Mouse (Mus musculus): Measurements from ENCODE around the gene Rab15.
"Not testable (repeated sequence)": the region's sequence is repeated elsewhere in the genome, so short reads cannot be mapped to it uniquely, and the experiment has no call there.

The Rab15 gene

DNA sequence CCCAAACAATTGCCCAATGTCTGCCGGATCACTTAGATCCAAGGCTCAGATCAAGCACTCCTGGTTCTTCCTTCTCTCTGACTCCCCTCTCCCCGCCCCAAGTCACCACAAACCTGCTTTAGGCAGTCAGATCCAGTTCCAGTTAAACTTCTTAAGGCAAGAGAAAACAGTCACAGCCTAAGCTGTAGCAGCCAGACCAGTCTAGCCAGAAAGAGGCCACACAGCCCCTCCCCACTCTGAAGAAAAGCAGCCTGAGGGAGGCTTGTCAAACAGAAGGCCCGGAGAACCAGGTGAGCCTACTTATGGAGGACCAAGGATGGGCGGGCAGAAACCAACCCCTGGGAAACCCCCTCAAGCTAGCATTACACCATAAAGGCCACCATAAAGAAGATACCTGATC, 4.6 kb downstream of the Rab15 start:
- DNase-seq: no peak

- peak; percentile 49 to 51 for DNase-seq
These were observed 5.5 kb downstream of the Rab15 start for GRCm38 (mm10) chr12:76817176-76817575.

- no peak for DNase-seq
These were observed 6.0 kb downstream of the Rab15 start for GRCm38 (mm10) chr12:76816720-76817119.

GRCm38 (mm10) chr12:76814120-76814519, 8.6 kb downstream of the Rab15 start:
- DNase-seq: peak; percentile 44 to 46

DNA sequence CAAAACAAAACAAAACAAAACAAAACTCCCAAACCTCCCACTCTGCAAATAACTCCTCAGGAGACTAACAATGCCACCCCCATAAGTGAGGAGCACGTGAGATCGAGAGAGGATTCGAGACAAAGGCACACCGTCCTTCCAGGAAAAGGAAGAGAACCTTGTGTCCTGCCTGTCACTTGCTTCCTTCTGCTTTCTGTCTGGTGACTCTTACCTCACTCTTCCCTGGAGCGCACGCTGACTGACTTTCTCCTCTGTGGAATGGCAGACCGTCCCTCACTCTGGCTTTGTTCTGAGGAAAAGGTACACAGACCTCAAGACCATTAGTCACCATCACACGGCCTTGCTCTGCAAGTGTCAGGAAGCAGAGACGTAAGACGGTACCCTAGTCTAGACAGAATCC, 9.2 kb downstream of the Rab15 start:
- peak in 1 of 2 experiments; percentile 14 for DNase-seq

DNA sequence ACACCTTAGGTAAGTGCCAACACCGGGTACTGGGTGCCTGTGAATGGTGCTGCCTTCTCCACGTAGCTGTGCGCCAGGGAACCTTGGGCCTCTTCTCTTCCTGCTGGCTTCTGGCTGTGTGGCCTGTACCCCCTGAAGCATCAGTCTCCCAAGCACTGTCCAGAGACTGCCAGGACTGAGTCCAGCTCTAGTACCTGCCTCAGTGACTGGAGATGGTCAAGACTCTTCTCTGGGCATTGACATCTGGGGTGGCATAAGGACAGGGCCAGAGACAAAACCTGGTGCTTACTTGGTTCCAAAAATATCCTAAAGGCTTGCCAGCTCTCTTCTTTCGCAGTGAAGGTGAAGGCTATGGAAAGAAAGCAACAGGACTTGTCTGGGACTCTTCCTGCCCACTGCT, 11.7 kb downstream of the Rab15 start:
- DNase-seq: peak; percentile 57 to 67

DNA sequence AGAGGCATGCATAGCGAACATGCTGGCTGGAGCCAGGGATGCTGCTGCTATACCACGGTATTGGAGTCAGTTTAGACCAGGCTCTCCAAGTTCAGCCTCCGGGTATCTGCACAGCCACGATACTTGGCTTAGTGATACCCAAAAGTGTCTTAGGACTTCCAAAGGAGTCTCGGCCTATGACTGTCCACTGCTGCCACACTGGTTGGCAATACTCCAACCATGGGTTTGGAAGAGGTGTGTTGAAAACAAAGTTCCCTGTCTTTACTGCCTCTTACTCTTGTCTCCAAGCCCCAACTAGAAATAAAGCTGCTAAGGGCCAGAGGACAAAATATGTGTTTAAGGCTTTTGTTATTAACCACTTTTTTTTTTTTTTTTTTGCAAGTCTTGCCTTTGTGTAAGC, 12.2 kb downstream of the Rab15 start:
- peak in 1 of 2 experiments; percentile 36 for DNase-seq

GRCm38 (mm10) chr12:76807796-76808195, 14.9 kb downstream of the Rab15 start:
- DNase-seq: no peak

GRCm38 (mm10) chr12:76805056-76805811, 17.5 kb downstream of the Rab15 start:
- peak; percentile 99 for DNase-seq

GRCm38 (mm10) chr12:76803700-76804252, 18.9 kb downstream of the Rab15 start:
- DNase-seq: peak; percentile 76 to 80

- no peak for DNase-seq
These were observed 19.7 kb downstream of the Rab15 start for GRCm38 (mm10) chr12:76803028-76803427.

DNA sequence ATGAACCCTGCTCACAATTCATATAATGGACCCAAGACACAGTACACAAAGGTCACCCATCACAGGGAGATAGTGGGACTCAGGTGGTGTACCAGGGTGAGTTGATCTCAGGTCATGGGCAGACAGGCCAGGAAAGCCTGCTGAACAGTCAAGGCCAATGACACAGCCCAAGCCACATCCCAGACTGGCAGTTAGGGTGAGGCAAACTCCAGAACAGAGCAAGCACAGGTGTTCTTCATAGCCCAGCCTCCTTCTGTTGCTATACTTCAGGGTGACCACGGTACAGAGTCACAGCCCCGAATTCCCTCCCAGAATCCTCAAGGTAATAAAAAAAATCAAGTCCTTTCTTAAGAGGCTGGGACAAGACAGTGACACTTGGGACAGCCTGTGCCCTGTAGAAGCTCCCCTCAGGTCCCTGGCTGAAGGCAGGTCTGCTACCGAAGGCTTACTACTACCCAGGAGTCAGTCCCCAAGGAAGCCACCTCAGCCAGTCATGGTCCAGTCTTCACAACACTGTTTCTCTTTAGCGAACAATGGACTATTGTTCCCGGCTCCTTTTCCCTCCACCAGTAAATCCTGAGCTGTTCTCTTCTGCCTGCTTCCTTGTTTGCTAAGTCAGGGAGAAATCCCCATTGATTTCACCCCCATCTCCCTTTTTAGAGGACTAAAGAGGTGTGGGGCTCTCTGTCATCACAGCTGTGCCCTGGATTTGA, 24.5 kb downstream of the Rab15 start:
- no peak for DNase-seq

GRCm38 (mm10) chr12:76796938-76797539, 25.7 kb downstream of the Rab15 start:
- no peak for DNase-seq

- no peak for DNase-seq
These were observed 27.4 kb downstream of the Rab15 start, which contains the start of gene Gpx2 for GRCm38 (mm10) chr12:76795350-76795749. TSS of gene Gpx2 (minus strand) at chr12:76795554.

DNA sequence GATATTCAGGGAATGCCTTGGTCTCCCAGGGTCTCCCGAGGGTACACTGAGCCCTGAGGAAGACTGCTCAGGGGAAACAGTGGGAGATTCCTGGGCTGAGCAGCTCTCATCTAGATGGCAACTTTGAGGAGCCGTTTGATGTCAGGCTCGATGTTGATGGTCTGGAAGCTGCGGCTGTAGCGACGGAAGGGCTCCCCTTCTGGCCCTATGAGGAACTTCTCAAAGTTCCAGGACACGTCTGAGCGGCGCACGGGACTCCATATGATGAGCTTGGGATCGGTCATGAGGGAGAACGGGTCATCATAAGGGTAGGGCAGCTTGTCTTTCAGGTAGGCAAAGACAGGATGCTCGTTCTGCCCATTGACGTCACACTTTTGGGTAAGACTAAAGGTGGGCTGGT, 30.2 kb downstream of the Rab15 start:
- not testable (repeated sequence) for DNase-seq

- no peak for DNase-seq
These were observed 32.1 kb downstream of the Rab15 start for GRCm38 (mm10) chr12:76790446-76791084.

- no peak for DNase-seq
These were observed 38.6 kb downstream of the Rab15 start for GRCm38 (mm10) chr12:76784056-76784619.

GRCm38 (mm10) chr12:76780639-76781468, 41.9 kb downstream of the Rab15 start:
- DNase-seq: no peak

- no peak for DNase-seq
These were observed 42.8 kb downstream of the Rab15 start for GRCm38 (mm10) chr12:76779951-76780350.

- no peak for DNase-seq
These were observed 44.2 kb downstream of the Rab15 start for GRCm38 (mm10) chr12:76778305-76779083.

GRCm38 (mm10) chr12:76777845-76778244, 44.9 kb downstream of the Rab15 start:
- no peak for DNase-seq

Data from cerebellum, postnatal 36 days (tissue).